Mouse (Mus musculus): Measurements from ENCODE around the gene Map3k4.

DNA sequence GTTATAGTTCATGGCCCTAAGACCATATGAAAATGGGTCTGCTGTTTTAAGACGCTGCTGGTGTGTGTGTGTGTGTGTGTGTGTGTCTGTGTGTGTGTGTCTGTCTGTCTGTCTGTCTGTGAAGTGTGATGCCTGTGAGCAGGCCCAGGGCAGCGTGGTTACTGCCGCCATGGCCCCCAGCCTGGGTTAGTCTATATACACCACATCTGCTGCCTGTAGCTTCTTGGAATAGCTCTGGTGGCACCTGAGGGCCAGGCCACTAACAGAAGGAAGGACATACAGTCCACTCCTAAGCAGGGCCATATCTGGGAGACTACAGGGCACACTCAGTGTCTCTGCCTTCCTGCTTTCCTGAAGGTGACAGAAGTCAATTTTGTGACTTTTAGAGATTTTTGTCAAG, 77.9 kb downstream of the Map3k4 start:
- TF ChIP-seq ZC3H11A (IDR thresholded peaks at IDR 0.05; ENCODE audit: borderline replicate concordance, low read depth, low read length) (no peak), ZNF384 (IDR thresholded peaks at IDR 0.05; ENCODE audit: low read depth, low read length) (no peak)
